Mouse (Mus musculus) myocyte (in vitro differentiated cells): ENCODE measurements around the gene Gm49380. TPM values are rescaled to one million over a fixed set of nuclear protein-coding genes. Genes with fewer than 3 reads are reported as not detected.

ENCODE experiments used
- H3K27me3 ChIP-seq: one replicate; pipeline ENCODE4 v1.6.1; 2011; ENCODE audit not compliant: control insufficient read depth, insufficient read depth, insufficient read length
- H3K36me3 ChIP-seq: one replicate; pipeline ENCODE4 v1.6.1; 2011; ENCODE audit not compliant: control insufficient read depth, insufficient read depth
- H3K4me2 ChIP-seq: one replicate; pipeline ENCODE4 v1.6.1; 2011; ENCODE audit warnings: low read depth, control low read depth
- H3K4me3 ChIP-seq: one replicate; pipeline ENCODE4 v1.5.1; 2011; ENCODE audit warnings: mild to moderate bottlenecking, control low read depth, moderate library complexity
- H3K79me2 ChIP-seq: one replicate; pipeline ENCODE4 v1.6.1; 2011; ENCODE audit not compliant: control insufficient read depth, insufficient read depth
- H3ac ChIP-seq: one replicate; pipeline ENCODE4 v1.6.1; 2011; ENCODE audit not compliant: control insufficient read depth, insufficient read length
- CEBPB ChIP-seq: IDR thresholded peaks from 2 replicates; pipeline ENCODE4 v1.6.1; 2011; ENCODE audit warnings: mild to moderate bottlenecking, moderate library complexity; ENCODE audit not compliant: poor library complexity, insufficient read depth, severe bottlenecking
- E2F4 ChIP-seq: IDR thresholded peaks from one replicate; pipeline ENCODE4 v1.6.1; 2011; ENCODE audit warnings: mild to moderate bottlenecking, control low read depth, moderate library complexity; ENCODE audit not compliant: insufficient read depth
- MAX ChIP-seq: IDR thresholded peaks from one replicate; pipeline ENCODE4 v1.6.1; 2011; ENCODE audit warnings: low read depth, mild to moderate bottlenecking, control low read depth
- MYOD1 ChIP-seq, 3 experiments: IDR thresholded peaks; one replicate each; pipeline ENCODE4 v1.6.1; 2011; ENCODE audit warnings: control low read depth in 2 of 3, low read depth in 2 of 3, mild to moderate bottlenecking in 2 of 3, moderate library complexity in 1 of 3; ENCODE audit not compliant: insufficient read length in 2 of 3, control insufficient read depth in 1 of 3
- MYOG ChIP-seq, 3 experiments: IDR thresholded peaks; one replicate each; pipeline ENCODE4 v1.6.1; 2011; ENCODE audit warnings: control low read depth in 2 of 3, low read depth in 2 of 3, mild to moderate bottlenecking in 2 of 3; ENCODE audit not compliant: insufficient read length in 2 of 3, control insufficient read depth in 1 of 3, insufficient read depth in 1 of 3
- POLR2A ChIP-seq: IDR thresholded peaks from one replicate; pipeline ENCODE4 v1.6.1; 2011; ENCODE audit warnings: low read depth, mild to moderate bottlenecking, control low read depth, moderate library complexity; ENCODE audit not compliant: insufficient read length
- POLR2AphosphoS2 ChIP-seq: IDR thresholded peaks from one replicate; pipeline ENCODE4 v1.6.1; 2011; ENCODE audit warnings: low read depth, control low read depth; ENCODE audit not compliant: insufficient read length
- REST ChIP-seq: IDR thresholded peaks from one replicate; pipeline ENCODE4 v1.6.1; 2011; ENCODE audit warnings: mild to moderate bottlenecking, control low read depth, moderate library complexity; ENCODE audit not compliant: insufficient read depth, insufficient read length
- SRF ChIP-seq: IDR thresholded peaks from one replicate; pipeline ENCODE4 v1.6.1; 2011; ENCODE audit warnings: low read depth; ENCODE audit not compliant: control insufficient read depth, insufficient read length
- TCF12 ChIP-seq: IDR thresholded peaks from one replicate; pipeline ENCODE4 v1.6.1; 2011; ENCODE audit warnings: mild to moderate bottlenecking, control low read depth; ENCODE audit not compliant: poor library complexity, insufficient read depth, severe bottlenecking
- TCF3 ChIP-seq: IDR thresholded peaks from one replicate; pipeline ENCODE4 v1.6.1; 2011; ENCODE audit warnings: low read depth, control low read depth; ENCODE audit not compliant: insufficient read length
- USF1 ChIP-seq: IDR thresholded peaks from one replicate; pipeline ENCODE4 v1.6.1; 2011; ENCODE audit warnings: low read depth, mild to moderate bottlenecking, control low read depth, moderate library complexity
- polyA plus RNA-seq: library from polyadenylated mRNA; unstranded; fragments of >200 nt; fragmentation: generic; extraction: Trizol; gene quantifications from one replicate; pipeline ENCODE4 v1.2.1, GENCODE M21; 2012; ENCODE audit warnings: missing spikeins

Gm49380 gene
- polyA plus RNA-seq, 1 experiment, result 0.02 TPM

GRCm38 (mm10) chr9:44127351-44127801 lies 14.1 kb upstream of the Gm49380 start:
- Histone ChIP-seq H3K36me3 (no peaks in the 10 kb centered on the region), H3K4me2 (no peak overlapping the region), H3ac (no peak overlapping the region), H3K27me3 (no peaks in the 10 kb centered on the region), H3K79me2 (no peaks in the 10 kb centered on the region), H3K4me3 (no peak overlapping the region)
- no peak for TF ChIP-seq POLR2A
- TF ChIP-seq MYOG (IDR thresholded peaks at IDR 0.05; ENCODE audit: control insufficient read depth in 1 of 3, insufficient read depth in 1 of 3, insufficient read length in 2 of 3, low read depth in 2 of 3), result no peak
- no peak for TF ChIP-seq TCF3
- TF ChIP-seq REST, result no peak
- no peak for TF ChIP-seq CEBPB
- TF ChIP-seq MAX, result no peak
- TF ChIP-seq USF1, result no peak

- Histone ChIP-seq H3K27me3 (no peaks in the 10 kb centered on the region), H3K79me2 (no peaks in the 10 kb centered on the region), H3K4me2 (peak overlapping the region; percentile 78), H3K36me3 (no peaks in the 10 kb centered on the region), H3K4me3 (no peak overlapping the region), H3ac (no peak overlapping the region)
- TF ChIP-seq TCF12, result no peak
- no peak for TF ChIP-seq SRF
- no peak for TF ChIP-seq MYOG (IDR thresholded peaks at IDR 0.05; ENCODE audit: control insufficient read depth in 1 of 3, insufficient read depth in 1 of 3, insufficient read length in 2 of 3, low read depth in 2 of 3)
These were observed 13.4 kb upstream of the Gm49380 start for GRCm38 (mm10) chr9:44126746-44127145.

GRCm38 (mm10) chr9:44125546-44126428 lies 12.5 kb upstream of the Gm49380 start:
- Histone ChIP-seq H3K27me3 (no peaks in the 10 kb centered on the region), H3K4me2 (peak overlapping the region; percentile 78), H3K36me3 (no peaks in the 10 kb centered on the region), H3ac (no peak overlapping the region), H3K4me3 (no peak overlapping the region), H3K79me2 (no peaks in the 10 kb centered on the region)
- TF ChIP-seq MAX, result no peak
- peak in 2 of 3 experiments; percentile 12 to 42 for TF ChIP-seq MYOD1 (IDR thresholded peaks at IDR 0.05; ENCODE audit: control insufficient read depth in 1 of 3, insufficient read length in 2 of 3, low read depth in 2 of 3)
- TF ChIP-seq MYOG (IDR thresholded peaks at IDR 0.05; ENCODE audit: control insufficient read depth in 1 of 3, insufficient read depth in 1 of 3, insufficient read length in 2 of 3, low read depth in 2 of 3), result peak in 2 of 3 experiments; percentile 39 to 63

GRCm38 (mm10) chr9:44125026-44125425 lies 11.7 kb upstream of the Gm49380 start:
- no peak overlapping the region for H3K4me3 ChIP-seq
- H3K27me3 ChIP-seq, result no peaks in the 10 kb centered on the region
- H3K79me2 ChIP-seq, result no peaks in the 10 kb centered on the region
- no peak overlapping the region for H3K4me2 ChIP-seq
- TF ChIP-seq E2F4, result no peak
- no peaks in the 10 kb centered on the region for H3K36me3 ChIP-seq
- no peak overlapping the region for H3ac ChIP-seq

GRCm38 (mm10) chr9:44124317-44124716 lies 11.0 kb upstream of the Gm49380 start:
- Histone ChIP-seq H3K79me2 (no peaks in the 10 kb centered on the region), H3ac (no peak overlapping the region), H3K27me3 (no peaks in the 10 kb centered on the region), H3K4me2 (no peak overlapping the region), H3K36me3 (no peaks in the 10 kb centered on the region), H3K4me3 (no peak overlapping the region)
- TF ChIP-seq MAX (no peak), USF1 (no peak), REST (no peak), POLR2AphosphoS2 (no peak), MYOD1 (IDR thresholded peaks at IDR 0.05; ENCODE audit: control insufficient read depth in 1 of 3, insufficient read length in 2 of 3, low read depth in 2 of 3) (no peak), POLR2A (no peak), CEBPB (no peak), TCF3 (no peak), MYOG (IDR thresholded peaks at IDR 0.05; ENCODE audit: control insufficient read depth in 1 of 3, insufficient read depth in 1 of 3, insufficient read length in 2 of 3, low read depth in 2 of 3) (no peak), E2F4 (no peak)

GRCm38 (mm10) chr9:44119948-44120465 lies 6.7 kb upstream of the Gm49380 start:
- TF ChIP-seq USF1 (no peak), SRF (no peak), CEBPB (no peak)
- Histone ChIP-seq H3ac (no peak overlapping the region), H3K27me3 (no peaks in the 10 kb centered on the region)

More at GRCm38 (mm10) chr9:44119948-44120465, 6.7 kb upstream of the Gm49380 start:
- Histone ChIP-seq H3K4me3 (no peak overlapping the region), H3K79me2 (no peaks in the 10 kb centered on the region), H3K36me3 (no peaks in the 10 kb centered on the region), H3K4me2 (no peak overlapping the region)
